Mouse (Mus musculus): ENCODE measurements around the gene Chchd5.

Chchd5 gene

DNA sequence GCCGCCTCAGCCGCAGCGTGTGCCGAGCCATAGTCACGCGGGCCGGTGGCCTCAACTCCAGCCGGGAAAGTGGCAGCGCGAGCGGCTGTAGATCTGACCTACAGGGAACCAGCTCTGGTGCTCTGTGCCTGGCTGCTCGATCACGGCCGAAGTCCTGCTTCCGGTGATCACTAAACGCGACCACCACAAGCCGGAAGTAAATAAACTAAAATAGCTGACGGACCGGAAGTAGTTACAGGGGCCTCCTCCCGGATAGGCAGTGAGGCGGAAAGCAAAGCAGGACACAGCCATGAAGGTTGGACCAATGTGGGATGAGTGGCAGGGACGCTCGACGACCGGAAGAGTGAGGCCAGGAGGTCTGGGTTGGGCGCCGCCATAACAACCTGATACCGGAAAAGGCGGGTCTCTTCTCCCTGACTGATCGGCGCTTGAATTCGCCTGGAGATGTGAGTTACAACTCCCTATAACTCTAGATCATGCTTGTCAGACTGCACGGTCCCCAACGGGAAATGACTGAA is at the start of gene Chchd5:
Chchd5 (plus strand) TSS at position 289 of the 518 bp plus-strand sequence.
- peak; percentile 92 for DNase-seq (ENCODE audit: extremely low read depth, insufficient read length, low spot score)

DNA sequence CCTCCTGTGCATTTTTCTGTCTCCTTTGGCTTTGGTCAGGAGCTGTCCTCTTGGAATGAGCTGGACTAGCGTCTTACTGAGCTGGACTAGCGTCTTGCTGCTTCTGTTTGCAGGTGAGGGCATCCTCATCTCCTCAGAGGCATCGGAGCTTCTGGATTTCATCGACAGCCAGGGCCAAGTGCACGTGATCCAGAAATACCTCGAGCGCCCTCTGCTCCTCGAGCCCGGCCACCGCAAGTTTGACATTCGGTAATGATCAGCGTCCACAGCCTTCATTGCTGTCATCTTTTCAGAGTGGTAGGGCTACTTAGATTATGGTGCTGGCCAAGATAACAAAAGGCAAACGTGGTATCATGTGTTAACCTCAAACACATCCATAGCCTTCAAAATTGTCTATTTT is 48.4 kb upstream of the Chchd5 start:
- no peak for DNase-seq (ENCODE audit: extremely low read depth, insufficient read length, low spot score)

DNA sequence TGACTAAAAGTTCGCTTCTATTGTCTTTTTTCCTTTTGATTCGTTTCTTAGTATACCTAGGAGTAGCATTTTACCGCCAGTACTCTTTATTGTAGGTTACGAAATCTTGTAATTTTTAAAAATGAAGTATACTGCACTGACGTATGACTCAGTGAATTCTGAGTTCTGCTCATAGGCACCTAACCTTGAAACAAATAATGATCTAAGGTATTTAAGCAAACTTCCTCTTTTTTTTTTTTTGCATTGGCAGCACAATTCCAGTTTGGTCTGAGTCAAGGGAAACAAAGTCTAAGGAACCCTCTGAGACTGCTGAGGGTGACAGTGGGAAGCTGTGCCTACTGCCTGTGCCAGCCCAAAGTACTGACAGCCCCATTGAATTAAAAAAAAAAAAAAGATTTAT is 46.0 kb upstream of the Chchd5 start:
- DNase-seq (ENCODE audit: extremely low read depth, insufficient read length, low spot score): no peak

DNA sequence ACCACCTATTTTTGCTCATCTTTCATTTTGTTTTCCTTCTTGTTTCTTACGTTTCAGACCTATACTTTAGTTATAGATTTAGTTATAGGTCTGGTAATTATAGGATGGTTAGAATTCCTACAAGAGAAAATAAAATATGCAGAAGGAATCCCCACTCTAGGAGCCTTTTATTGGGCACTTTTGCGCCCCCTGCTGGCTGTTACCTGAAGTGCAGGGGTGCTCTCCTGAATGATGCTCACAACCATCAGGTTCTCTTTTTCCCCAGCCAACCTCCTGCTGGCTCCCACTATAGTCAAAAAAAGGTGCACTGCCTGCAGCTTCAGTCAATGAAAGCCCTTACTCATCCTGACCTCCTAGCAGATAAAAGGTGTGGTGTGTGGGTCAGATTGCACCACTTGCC is 44.5 kb upstream of the Chchd5 start:
- no peak for DNase-seq (ENCODE audit: extremely low read depth, insufficient read length, low spot score)

DNA sequence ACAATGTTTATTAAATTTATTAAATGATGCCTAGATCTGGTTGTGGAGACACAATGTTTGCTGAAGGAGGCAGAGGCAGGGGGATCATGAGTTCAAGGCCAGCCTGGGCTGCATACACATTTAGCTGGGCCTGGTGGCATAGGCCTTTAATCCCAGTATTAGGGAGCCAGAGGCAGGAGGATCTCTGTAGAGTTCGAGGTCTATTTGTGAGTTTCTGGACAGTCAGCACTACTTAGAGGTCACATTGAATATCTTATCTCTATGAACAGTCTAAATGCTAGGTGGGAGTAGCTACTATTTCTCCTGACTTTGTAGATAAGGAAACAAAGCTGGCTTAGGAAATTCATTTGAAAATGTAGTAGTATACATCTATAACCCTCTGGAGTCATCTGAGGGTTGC is 42.0 kb upstream of the Chchd5 start:
- DNase-seq (ENCODE audit: extremely low read depth, insufficient read length, low spot score): no peak

DNA sequence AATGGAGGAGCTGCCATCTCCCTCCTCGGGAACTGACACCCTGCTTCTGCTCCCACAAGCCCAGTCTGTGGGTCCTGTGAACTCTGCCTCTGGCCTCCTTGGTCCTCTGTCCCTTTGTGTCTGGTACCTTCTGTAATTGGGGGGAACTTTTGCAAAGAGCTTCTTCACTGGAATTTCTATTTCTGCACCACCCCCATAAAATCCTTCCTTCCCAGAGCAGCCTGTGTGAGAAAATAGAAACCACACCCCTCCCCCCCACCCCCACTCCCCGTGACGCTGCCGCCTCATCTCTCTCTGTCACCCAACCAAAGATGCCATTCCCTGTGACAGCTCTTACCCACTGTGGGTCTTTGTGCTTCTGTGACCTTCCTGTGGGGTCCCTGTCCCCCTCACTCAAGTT is 39.1 kb upstream of the Chchd5 start:
- no peak for DNase-seq (ENCODE audit: extremely low read depth, insufficient read length, low spot score)

DNA sequence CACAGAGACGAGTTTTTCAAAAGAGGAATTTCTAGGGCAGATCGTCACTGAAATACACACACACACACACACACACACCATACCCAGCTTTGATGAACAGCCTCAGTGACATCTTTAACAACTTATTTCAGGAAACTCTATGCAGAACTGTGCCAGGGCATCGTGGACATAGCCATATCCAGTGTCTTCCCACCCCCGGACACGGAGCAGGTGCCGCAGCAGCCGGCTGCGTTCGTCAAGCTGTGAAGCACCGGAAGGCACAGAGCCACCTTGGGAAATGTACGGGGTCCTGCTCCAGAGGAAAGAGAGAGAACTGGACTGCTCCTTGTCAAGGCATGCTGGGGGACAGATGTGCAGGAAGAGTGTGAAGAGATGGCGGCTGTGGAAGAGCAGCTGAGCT is 36.7 kb upstream of the Chchd5 start:
- DNase-seq (ENCODE audit: extremely low read depth, insufficient read length, low spot score): no peak

DNA sequence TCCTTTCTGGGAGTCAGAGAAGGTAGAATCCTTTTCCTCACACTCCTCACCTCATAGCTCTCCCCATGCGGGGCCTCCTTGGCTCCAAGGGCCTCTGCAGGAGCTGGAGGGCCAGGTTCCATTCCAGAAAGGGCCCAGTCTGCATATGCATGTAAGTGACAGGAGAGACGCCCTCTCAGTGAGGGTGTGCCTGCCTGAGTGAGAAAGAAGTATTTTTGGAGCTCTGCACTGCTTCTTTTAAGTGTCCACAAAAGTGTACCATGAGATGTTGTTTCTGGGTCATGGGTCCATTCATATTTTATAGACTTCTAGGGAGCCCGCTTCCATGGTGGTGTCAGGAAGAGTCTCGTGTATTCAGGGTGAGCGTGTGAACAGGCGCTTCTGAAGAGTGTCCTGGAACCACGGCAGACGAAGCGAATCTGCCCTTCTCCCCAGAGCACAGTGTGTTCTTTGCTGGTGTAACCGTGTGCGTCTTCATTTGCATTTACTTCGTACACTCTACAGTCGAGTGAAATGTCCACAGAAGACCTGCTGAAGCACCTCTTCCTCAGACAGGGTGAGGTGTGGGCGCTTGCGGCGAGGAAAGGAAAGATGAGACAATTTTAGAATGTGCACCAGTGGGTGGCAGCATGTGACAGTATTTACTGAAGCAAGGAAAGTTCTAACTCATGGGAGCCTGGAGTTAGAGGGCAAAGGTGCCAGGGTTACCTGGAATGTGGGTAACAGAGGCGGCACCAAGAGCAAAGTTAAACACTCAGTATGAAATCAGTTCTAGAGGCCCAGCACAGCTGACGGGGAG is 35.4 kb upstream of the Chchd5 start:
- DNase-seq (ENCODE audit: extremely low read depth, insufficient read length, low spot score): no peak

DNA sequence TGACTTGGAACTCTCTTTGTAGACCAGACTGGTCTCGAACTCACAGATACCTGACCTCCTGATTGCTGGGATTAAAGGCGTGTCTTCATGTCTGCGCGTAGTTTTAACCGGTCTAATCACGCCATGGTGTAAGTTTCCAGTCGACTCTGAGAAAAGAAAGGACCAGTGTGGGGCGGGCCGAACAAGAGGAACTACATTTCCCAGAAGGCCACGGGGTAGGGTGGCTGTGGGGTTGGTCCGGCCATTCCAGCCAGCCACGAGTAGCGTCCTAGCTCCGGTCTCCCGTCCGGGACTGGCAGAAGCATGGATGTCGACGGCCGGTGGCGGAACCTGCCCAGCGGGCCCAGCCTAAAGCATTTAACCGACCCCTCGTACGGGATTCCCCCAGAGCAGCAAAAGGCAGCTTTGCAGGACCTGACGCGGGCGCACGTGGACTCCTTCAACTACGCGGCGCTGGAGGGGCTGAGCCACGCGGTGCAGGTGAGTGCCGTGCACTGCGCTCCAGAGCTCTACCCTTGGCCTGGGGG is 28.7 kb upstream of the Chchd5 start, which contains the start of gene Polr1b:
Polr1b (plus strand) TSS at position 212 of the 527 bp plus-strand sequence.
- peak; percentile 90 for DNase-seq (ENCODE audit: extremely low read depth, insufficient read length, low spot score)

DNA sequence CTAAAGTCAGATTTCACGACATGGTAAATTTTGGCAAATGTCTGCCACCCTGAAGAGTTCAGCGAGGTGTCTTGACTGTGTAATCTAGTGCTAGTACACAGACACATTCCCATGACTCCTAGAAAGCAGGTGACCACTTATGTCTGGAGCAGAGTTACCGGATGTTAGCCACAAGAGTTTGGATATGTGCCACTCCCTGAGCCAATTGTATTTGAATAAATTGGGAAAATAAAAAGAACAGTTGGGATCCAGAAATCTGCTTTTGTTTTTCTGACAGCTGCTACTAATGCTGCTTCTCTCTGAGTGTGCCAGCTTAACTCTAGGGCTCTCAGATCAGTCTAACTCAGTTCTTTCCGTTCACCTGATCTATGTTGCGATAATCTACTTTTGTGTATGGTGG is 16.6 kb upstream of the Chchd5 start:
- DNase-seq (ENCODE audit: extremely low read depth, insufficient read length, low spot score): no peak

DNA sequence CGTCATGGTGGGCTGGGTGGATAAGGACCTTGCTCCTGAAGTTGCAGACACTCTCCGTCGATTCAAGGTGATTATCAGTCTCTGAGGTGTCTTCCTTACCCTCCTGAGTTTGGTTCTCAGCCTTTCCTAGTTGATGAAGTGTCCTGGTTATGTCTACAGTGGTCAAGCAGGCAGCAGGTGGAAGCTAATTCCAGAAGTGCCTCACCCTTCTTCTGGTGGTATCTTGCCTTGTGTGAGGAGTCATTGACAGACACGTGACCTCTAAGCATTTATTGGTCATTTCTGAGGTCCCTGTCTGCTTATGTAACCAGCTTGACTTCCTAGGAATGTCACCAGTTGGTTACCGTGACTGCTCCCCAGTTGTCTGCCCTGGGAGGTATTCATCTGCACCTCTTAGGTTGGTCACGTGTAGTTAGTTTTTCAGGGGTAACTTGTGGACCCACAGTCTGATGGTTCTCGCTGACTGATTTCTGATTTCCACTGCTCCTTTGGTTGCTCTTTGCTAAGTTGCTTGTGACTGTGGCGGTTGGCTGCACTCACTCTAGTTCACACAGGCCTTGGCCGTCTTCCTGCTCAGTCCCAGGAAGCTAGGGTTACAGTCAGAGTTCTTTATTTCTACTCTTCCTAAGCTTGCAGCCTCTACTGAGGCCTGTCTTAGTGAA is 13.7 kb upstream of the Chchd5 start:
- DNase-seq (ENCODE audit: extremely low read depth, insufficient read length, low spot score): no peak

DNA sequence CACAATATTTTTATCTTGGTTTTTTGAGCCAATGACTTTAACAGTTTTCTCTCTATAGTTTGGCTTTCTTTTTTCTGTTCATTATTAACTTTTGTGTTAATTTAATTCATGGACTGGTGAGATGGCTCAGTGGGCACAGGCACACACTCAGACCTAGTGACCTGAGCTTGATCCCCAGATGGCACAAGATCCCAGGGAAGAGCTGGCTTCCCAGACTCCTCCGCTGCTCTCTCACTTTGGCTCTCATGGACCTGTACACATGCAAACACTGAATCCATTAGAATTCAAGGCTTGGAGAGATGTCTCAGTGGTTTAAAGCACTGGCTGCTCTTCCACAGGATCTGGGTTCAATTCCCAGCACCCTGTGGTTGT is 13.1 kb upstream of the Chchd5 start:
- no peak for DNase-seq (ENCODE audit: extremely low read depth, insufficient read length, low spot score)

DNA sequence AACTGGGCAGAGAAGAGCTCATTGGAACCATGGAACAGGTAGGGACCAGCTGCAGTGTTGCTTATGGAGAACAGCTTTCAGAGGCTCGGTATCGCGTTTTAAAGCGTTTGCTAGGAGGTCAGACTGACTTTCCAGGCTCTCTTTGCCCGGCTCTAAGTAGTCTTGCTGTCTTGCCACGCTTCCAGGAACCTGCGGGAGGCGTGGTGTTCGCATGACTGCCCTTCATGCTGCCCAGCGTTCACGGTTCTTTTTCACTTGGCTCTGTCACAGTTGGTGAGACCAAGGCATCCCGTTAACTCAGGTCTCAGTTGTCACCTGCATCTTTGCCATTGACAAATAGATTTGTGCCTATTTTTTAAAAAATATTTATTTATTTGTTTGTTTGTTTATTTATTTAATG is 11.4 kb upstream of the Chchd5 start:
- DNase-seq (ENCODE audit: extremely low read depth, insufficient read length, low spot score): no peak

DNA sequence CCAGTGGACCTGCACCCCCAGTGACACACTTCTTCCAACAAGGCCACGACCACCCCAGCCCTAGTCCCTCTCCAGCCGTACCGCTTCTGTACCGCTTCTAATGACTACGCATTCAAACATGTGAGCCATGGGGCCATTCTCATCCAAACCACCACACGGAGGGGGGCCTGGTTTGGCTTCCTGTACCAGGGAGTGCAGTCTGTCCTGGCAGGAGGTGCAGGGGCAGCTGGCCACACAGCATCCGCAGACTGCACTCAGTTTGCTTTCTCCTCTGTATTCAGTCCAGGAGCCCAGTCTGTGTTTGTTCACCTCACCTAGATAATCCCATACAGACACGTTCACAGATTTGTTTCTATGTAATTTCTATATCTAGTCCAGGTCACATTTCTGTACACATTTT is 7.5 kb upstream of the Chchd5 start:
- DNase-seq (ENCODE audit: extremely low read depth, insufficient read length, low spot score): no peak

DNA sequence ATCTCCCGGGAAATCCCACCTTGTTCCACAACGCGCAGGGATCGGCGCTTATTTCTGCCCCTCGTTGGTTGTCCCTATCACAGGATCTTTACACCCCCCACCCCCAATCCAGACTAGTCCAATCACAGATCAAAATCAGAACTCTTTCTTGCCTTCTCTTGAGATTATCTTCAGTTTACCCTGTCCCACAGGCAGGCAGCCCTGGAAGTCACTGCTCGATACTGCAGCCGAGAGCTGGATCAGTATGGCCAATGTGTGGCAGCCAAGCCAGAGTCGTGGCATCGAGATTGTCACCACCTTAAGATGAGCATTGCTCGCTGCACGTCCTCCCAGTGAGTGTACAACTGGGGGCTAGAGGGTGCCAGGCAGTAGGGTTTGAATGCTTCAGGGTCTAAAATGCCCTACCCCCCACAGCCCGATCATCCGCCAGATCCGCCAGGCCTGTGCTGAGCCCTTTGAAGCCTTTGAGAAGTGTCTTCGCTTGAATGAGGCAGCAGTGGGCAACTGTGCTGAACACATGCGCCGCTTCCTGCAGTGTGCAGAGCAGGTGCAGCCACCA is 566 bp downstream of the Chchd5 start:
- peak; percentile 45 for DNase-seq (ENCODE audit: extremely low read depth, insufficient read length, low spot score)

DNA sequence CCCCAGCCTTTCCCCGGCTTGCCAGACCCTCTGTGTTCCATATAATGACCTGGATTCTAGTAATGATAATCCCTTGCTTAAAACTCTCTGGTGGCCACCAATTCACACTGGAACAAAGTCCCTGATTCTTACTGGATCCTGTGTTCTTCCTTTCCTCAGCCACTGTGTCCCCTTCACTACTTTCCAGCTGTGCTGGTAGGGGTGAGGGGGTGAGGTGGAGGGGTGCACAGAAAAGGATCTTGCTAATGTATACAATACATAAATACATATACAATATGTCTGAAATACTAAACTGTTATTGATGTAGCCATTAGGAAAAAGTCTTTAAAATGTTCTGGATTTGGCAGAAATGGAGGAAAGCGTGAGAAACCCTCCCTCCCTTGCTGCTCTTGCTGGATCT is 1.3 kb downstream of the Chchd5 start:
- DNase-seq (ENCODE audit: extremely low read depth, insufficient read length, low spot score): no peak

DNA sequence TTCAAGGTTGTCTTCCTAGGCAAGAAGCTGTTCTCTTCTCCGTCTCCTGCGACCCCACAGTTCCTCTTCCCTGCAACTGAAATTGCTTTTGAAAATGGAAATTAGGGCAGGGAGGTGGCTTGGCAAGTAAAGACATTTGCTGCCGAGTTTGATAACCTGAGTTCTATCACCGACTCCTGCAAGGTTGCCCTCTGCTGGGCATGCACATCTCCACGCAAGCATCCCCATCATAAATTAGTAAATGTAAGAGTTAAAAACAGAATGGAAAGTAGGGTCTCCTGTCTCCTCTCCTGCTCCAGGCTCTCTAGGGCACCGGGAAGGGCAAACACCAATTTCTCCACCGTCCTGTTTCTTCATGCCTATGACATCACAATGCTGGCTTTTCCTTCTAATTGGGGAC is 2.7 kb downstream of the Chchd5 start:
- DNase-seq (ENCODE audit: extremely low read depth, insufficient read length, low spot score): no peak

DNA sequence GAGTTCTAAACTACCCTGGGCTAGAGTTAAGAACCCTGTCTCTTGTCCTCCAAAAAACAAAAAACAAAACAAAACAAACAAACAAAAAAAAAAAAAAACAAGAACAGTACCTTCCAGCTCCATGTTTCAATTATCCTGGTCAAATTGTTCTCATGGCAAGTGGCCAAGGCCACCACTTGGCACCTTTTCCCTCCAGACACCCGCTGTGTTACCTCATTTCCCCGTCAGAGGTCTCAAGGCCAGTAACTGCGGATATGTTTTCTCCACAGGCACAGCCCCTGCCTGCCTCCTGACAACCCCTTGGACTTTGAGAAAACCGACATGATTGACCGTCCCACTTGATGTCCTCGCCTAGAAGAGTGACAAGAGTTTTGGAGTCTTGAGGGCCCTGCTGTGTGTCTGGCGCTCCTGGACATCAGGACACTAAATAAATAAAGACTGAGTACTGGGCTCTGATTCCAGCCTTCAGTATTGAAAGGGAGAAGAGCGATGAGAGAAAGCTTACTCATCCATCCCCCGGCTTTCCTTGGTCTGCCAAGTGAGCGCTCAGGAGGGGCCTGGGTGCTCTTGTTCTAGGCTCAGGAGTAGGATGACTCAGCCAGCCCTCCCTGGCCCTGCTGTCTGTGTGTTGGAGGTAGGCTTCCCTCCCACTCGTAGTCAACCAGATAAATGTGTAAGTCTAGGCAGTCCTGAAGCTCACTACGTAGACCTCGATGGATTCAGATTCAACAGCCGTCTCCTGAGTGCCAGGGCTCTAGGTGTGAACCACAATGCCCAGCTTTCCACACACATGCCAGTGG is 3.7 kb downstream of the Chchd5 start:
- peak; percentile 57 for DNase-seq (ENCODE audit: extremely low read depth, insufficient read length, low spot score)

DNA sequence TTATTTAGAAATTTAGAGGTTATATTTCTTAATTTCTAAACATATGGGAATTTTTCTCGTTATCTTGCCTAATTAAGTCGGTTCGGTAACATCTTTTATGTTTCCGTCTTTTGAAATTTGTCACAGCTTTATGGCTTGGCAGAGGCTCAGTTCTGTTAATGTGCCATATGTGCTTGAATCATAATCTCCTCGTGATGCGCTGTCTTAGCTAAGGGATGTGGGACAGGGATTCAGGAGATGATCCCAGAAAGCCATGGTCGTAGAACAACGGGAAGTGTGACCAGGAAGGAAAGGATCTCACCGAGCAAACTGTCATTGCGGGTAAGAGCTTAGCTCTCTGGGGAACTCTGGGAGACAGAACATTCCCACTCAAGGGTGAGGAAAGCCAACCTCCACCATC is 10.4 kb downstream of the Chchd5 start:
- no peak for DNase-seq (ENCODE audit: extremely low read depth, insufficient read length, low spot score)

DNA sequence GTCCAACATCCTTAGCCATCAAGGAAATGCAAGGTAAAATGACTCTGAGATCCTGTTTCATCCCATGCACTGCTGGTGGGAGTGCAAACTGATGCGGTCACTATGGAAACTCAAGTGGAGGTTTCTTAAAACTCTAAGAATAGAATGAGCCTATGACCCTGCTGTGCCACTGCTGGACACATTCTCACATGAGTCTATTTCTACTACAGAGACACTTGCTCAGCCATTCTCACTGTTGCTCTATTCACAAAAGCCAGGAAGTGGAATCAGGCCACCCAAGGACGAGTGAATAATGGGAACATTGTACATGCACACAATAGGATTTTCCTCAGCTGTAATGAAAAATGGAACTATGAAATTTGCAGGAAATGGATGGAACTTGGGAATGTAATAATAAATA is 19.3 kb downstream of the Chchd5 start:
- DNase-seq (ENCODE audit: extremely low read depth, insufficient read length, low spot score): no peak

DNA sequence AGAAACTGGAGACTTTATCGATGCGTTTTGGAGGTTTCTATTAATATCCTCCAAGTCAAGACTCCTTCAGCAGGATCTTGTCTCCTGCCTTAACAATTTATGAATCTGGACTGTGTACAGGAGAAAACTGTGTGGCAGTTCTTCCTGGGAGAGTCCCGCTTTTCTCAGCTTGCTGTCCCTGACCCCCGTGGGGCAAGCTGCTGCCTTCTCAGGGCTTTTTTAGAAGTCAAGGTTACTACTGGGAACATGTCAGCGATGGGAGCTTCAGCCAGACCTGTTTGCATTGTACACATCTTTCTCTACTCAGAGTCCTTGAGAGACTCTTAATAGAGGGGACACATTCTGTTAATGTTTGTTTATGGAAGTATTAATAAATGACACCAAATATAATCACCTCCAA is 20.9 kb downstream of the Chchd5 start:
- no peak for DNase-seq (ENCODE audit: extremely low read depth, insufficient read length, low spot score)

Measured in 3134 (cell line).